Mouse (Mus musculus): Measurements from ENCODE around the gene Mia.
A peak's percentile ranks its signal among the peaks of the same experiment; 100 is the strongest.

The Mia gene

DNA sequence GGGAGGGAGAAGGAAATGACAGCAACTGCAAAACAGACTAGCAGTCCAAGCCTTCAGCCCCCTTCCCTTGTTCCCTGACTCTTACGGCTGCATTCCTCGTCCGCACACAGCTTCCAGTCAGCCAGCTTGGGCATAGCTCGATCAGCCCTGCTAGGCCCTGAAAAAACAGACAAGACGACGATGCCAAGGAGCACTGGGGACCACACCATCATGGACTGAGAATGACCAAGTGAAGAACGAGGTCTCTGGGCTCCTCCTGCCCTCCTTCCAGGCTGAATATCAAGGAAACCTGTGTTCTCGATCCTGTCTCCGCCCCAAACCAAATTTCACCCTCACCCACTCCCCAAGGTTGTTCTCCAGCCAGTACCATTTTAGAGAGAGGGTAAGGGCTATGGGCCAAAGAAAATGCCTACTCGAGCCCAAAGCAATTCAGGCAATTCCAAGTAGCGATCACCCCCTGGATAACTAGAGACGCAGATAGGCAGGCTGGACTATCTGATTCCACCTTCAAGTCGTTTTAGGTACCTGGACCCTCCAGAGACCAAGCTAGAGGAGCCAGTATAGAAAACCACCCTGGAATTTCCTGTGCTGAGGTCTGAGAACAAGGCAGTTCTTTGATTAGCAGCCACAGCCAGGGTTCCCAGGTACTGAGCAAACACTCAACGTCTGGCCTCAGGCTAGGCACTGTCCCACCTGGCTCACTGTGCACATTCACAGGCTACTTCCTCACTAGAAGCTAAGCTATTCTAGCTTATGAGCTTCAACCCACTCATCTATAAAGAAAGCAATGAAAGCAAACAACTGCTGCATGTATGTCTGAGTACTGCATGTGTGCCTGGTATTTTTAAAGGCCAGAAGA, at the start of gene Mia, which contains the start of gene Gm21983:
TSS of gene Mia (minus strand) at position 321 of the 859 bp plus-strand sequence.
TSS of gene Gm21983 (minus strand) at position 250 of the 859 bp plus-strand sequence.
- DNase-seq (ENCODE audit: inconsistent ontology term) = no peak

DNA sequence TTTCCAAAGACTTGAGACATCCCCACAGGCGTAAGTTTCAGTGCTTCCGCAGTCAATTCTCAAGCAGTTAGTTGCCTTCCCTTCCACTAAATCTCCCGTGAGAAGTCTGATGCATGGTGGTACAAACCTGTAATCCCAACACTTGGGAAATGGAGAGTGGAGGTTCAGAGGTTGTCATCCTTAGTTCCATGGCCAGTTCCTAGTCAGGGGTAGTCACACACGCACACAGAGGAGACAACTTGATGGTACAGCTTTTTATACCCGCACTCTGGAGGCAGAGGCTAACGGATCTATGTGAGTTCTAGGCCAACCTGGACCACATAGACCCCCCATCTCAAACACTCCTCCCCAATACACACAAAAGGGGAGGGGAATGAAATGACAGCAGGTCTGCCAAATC, 47.9 kb upstream of the Mia start:
- no peak for DNase-seq (ENCODE audit: inconsistent ontology term)

- peak; percentile 97 for DNase-seq (ENCODE audit: inconsistent ontology term)
These were observed 47.4 kb upstream of the Mia start, which contains the start of gene Itpkc for GRCm38 (mm10) chr7:27228281-27228821. TSS of gene Itpkc (minus strand) at chr7:27228661.

DNA sequence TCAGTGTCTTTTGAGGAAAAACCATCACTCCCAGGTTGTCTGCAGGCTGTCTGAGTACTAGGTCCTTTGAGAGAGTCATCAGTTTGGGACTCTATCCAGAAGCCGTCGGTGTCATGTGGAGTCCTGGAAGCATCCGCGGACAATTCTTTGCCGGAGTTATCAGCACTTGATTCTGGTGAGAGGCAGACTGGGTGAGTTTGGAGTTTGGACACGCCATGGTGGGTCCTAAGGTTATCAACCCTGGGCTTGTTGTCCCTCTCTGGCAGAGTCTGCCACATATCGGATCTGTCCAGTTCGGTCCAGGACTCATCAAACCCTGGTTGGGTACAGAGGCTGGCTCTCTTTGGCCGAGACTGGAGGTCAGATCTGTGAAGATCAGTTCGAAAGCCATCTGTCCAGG, 46.7 kb upstream of the Mia start:
- DNase-seq (ENCODE audit: inconsistent ontology term) = no peak

DNA sequence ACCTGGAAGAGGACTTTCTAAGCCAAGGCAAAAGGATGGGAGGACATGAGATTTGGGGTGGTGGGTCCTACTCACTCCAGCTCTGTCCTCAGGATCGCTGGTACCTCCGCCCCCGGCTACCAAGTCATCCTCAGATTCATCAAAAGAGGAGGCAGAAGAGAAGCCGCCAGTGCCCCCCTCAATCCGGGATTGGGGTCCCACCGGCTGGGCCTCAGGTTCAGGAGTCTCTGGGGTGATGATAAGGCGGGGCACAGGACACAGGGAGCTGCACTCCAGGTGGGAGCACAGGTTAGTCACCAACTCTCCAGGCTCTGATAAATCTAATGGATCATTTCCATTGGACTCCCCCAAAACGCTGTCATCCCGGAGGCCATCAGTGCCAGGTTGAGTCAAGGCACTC, 46.3 kb upstream of the Mia start:
- no peak for DNase-seq (ENCODE audit: inconsistent ontology term)

- DNase-seq (ENCODE audit: inconsistent ontology term) = peak; percentile 54
These were observed 44.1 kb upstream of the Mia start for GRCm38 (mm10) chr7:27224877-27225575.

GRCm38 (mm10) chr7:27222538-27222937, 41.6 kb upstream of the Mia start:
- DNase-seq (ENCODE audit: inconsistent ontology term) = no peak

GRCm38 (mm10) chr7:27221939-27222338, 41.0 kb upstream of the Mia start:
- no peak for DNase-seq (ENCODE audit: inconsistent ontology term)

DNA sequence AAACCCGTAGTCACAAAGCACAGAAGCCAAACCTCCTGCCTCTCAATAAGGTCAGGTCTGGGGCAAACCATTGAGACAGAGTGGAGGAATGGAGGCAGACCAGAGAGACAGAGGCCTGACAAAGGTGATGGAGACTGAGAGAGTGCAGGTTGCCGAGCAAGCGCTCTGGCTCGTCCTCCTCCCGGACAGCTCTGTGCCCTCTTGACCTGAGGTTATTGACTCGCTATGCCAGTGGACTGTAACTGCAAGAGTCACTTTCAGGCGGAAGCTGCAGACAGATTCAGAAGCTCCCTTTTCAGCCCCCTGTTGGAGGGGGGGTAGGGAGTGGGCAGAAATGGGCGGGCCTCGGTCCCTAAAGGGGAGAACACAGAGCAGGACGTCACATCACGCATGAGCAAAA, 39.0 kb upstream of the Mia start:
- no peak for DNase-seq (ENCODE audit: inconsistent ontology term)

DNA sequence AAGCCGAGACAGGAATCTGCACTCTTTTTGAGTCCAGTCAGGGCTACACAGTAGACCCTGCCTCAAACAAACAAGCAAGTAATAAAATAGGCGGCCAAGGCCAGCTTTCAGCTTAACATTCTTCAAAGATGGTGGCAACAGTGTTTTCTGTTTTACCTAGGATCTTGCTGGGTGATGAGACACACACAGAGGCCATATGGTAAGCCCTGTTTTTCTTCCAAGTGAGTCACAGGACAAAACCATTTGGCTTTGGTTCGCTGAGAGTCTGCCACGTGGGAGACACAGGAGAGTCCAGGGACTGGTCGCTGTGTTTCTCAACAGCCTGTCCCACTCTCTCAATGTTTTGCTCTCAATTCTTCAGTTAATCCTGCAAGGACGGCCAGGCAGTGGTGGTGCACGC, 37.6 kb upstream of the Mia start:
- DNase-seq (ENCODE audit: inconsistent ontology term) = no peak

- no peak for DNase-seq (ENCODE audit: inconsistent ontology term)
These were observed 31.7 kb upstream of the Mia start for GRCm38 (mm10) chr7:27212626-27213025.

DNA sequence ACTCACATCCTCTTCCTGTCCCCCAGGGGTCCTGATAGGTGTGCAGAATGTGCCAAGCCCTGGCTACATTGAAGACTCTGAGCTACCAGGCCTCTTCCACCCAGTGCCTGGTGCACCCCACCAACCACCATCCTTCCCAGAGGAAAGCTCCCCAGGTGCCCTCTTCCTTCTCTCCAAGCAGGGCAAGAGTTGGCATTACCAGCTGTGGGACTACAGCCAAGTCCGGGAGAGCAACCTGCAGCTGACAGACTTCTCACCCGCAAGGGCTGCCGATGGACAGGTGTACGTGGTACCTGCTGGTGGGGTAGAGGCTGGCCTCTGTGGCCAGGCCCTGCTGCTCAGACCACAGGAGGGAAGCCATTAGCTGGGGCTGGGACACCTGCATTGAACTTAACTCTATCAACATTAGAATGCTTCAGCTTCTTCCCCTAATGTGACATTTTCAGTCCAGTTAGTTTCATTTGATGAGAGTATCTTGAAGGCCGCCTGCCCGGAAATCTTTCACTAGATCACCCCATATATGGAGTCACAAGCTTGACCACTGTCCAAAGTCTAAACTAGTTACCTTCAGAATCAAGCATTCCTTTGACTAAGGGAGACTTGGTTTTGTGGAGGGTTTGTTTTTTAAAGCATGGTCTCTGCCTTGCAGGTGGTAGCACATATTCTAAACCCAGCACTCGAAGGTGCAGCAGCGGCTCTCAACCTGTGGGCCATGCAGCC, 22.9 kb upstream of the Mia start:
- no peak for DNase-seq (ENCODE audit: inconsistent ontology term)

DNA sequence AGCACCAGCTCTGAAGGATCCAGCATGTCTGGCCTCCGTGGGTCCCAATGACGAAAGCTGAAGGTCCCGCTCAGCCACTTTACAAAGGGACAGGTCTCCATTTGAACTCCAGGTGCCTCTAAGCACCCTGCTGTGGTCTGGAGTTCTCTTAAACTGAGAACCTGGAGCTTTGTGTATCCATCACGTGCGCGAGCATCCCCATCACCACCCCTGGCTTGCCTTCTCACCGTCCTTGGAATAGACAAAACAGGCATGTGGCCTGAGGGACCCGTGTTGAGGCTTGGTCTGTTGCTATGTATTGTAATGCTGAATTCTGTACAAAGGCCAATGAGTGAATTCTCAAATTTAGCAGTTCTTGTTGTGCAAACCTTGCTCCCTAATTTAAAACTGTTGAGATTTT, 17.8 kb upstream of the Mia start:
- DNase-seq (ENCODE audit: inconsistent ontology term) = no peak

GRCm38 (mm10) chr7:27198355-27198754, 17.4 kb upstream of the Mia start:
- peak; percentile 39 for DNase-seq (ENCODE audit: inconsistent ontology term)

DNA sequence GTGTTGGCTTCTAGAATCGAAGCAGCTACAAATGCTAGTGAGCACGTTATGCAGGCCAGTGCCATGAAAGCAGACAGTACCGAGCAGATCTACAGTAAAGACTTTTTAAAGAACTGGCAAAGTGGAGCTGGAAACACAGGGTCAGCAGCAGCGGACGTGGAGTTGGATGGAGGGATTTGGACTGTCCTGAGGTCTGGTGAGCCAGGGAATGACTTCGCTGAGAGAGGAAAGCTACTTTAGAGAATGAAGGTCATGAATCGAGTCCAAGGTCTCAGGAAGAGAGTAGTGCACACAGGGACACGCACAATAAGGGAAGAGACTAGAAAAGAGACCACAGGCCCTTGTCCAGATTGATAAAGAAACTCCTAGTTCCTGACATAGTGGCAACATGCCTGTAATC, 16.7 kb upstream of the Mia start:
- DNase-seq (ENCODE audit: inconsistent ontology term) = no peak

DNA sequence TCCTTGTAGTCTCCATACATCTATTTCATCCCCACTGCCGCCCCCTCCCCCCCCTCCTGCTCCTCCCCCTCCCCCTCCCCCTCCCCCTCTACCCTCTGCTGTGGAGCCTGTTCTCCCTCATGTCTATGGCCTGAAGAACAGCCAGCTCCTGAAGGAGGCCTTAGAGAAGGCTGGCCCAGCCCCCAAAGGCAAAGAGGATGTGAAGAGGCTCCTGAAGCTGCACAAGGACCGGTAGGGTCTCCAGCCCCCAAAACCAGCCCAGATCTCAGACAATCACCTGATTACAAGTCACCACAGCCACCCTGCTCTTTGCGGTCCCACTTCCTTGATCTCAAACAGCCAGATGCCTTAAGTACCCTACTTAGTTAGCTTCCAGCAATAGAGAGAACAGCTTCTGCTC, 16.2 kb upstream of the Mia start:
- no peak for DNase-seq (ENCODE audit: inconsistent ontology term)

- peak; percentile 100 for DNase-seq (ENCODE audit: inconsistent ontology term)
These were observed 15.0 kb upstream of the Mia start, which contains the start of the genes BC024978 and Snrpa for GRCm38 (mm10) chr7:27195681-27196611. TSS of gene BC024978 (plus strand) at chr7:27195781. TSS of gene Snrpa (minus strand) at chr7:27196271.

DNA sequence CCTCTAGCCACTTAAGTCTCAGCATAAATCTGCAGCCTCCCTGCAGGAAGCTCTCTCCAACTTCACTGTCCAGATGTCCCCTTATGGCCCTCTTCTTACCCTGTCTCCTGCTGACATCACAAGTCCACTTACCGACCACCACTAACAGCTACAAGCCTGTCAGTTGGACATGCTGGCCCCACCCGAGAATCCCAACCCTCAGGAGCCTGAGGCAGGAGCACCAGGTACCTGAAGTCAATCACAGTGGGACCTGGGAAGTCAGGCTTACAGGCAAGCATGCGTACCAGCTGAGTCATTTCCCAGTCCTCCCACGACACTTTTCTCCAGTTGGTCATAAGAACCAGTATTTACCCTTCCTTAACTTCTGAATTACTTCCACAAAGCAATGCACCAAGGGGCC, 12.8 kb upstream of the Mia start:
- no peak for DNase-seq (ENCODE audit: inconsistent ontology term)

DNA sequence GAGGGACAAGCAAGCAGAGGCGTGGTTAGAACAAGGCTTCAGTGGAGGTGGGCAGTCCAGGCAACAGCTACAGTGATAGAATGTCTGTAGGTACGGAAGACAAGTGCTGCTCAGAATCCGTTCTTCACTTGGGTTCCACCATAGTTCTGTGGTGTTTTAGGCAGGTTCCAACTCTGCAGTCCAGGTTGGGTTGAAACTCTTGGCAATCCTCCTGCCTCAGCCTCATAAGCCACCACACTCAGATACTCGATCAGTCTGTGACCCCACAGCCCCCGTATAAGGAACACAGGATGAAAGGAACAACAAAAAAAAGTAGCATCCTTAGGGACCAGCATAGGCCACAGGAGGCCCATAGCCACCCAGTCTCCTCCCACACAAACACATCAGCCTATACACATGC, 11.5 kb upstream of the Mia start:
- no peak for DNase-seq (ENCODE audit: inconsistent ontology term)

GRCm38 (mm10) chr7:27189271-27189931, 8.4 kb upstream of the Mia start:
- DNase-seq (ENCODE audit: inconsistent ontology term) = no peak
